Mouse (Mus musculus): ENCODE results near the gene Lhb. TPM values are rescaled to one million over a fixed set of nuclear protein-coding genes. Genes with fewer than 3 reads are reported as not detected.
"Not testable (repeated sequence)": the region's sequence is repeated elsewhere in the genome, so short reads cannot be mapped to it uniquely, and the experiment has no call there.

Lhb gene
- polyA plus RNA-seq, 1 experiment from 2014 or later = not detected

GRCm38 (mm10) chr7:45455932-45456696, 35.5 kb downstream of the Lhb start:
- H3K27me3 ChIP-seq (replicated peaks; ENCODE audit: control insufficient read depth, insufficient read depth, low read length) = no peaks in the 10 kb centered on the region
- WGBS = 76% methylated on average over 13 of the region's 13 CpGs
- no peak overlapping the region for H3K4me2 ChIP-seq (replicated peaks; ENCODE audit: low read depth)
- peak overlapping the region; percentile 94; the same call in 1 of the 2 replicates for H3K27ac ChIP-seq (ENCODE audit: low read depth, low read length)
- no peak for TF ChIP-seq CTCF (IDR thresholded peaks at IDR 0.05; ENCODE audit: low read depth)
- H3K4me1 ChIP-seq (replicated peaks; ENCODE audit: control insufficient read depth, insufficient read depth, low read length) = 0 out of 2 replicates have a peak, but pooled peaks cover 6% of the 10 kb centered on the region
- H3K4me3 ChIP-seq (ENCODE audit: low read depth, low read length) = no peak overlapping the region
- peaks cover 50% of the 10 kb centered on the region for H3K36me3 ChIP-seq (ENCODE audit: control insufficient read depth, insufficient read depth)
- ATAC-seq = no peak
- no peaks in the 10 kb centered on the region for H3K9me3 ChIP-seq (ENCODE audit: control insufficient read depth)
- H3K9ac ChIP-seq (ENCODE audit: low read depth, low read length) = no peak overlapping the region; the same call in 1 of the 2 replicates

- no peak for ATAC-seq
- Histone ChIP-seq H3K9me3 (ENCODE audit: control insufficient read depth) (no peaks in the 10 kb centered on the region), H3K27ac (ENCODE audit: low read depth, low read length) (peak overlapping the region; percentile 94), H3K27me3 (replicated peaks; ENCODE audit: control insufficient read depth, insufficient read depth, low read length) (no peaks in the 10 kb centered on the region), H3K4me2 (replicated peaks; ENCODE audit: low read depth) (peak overlapping the region; percentile 73), H3K36me3 (ENCODE audit: control insufficient read depth, insufficient read depth) (peaks cover 47% of the 10 kb centered on the region), H3K4me3 (ENCODE audit: low read depth, low read length) (0 out of 2 replicates have a peak overlapping the region, but pooled peaks have one; percentile 74), H3K4me1 (replicated peaks; ENCODE audit: control insufficient read depth, insufficient read depth, low read length) (0 out of 2 replicates have a peak, but pooled peaks cover 7% of the 10 kb centered on the region), H3K9ac (ENCODE audit: low read depth, low read length) (peak overlapping the region; percentile 57)
- no peak for TF ChIP-seq CTCF (IDR thresholded peaks at IDR 0.05; ENCODE audit: low read depth)
- WGBS = 36% methylated on average over 9 of the region's 9 CpGs
Measured at GRCm38 (mm10) chr7:45456721-45457203, 36.1 kb downstream of the Lhb start.

DNA sequence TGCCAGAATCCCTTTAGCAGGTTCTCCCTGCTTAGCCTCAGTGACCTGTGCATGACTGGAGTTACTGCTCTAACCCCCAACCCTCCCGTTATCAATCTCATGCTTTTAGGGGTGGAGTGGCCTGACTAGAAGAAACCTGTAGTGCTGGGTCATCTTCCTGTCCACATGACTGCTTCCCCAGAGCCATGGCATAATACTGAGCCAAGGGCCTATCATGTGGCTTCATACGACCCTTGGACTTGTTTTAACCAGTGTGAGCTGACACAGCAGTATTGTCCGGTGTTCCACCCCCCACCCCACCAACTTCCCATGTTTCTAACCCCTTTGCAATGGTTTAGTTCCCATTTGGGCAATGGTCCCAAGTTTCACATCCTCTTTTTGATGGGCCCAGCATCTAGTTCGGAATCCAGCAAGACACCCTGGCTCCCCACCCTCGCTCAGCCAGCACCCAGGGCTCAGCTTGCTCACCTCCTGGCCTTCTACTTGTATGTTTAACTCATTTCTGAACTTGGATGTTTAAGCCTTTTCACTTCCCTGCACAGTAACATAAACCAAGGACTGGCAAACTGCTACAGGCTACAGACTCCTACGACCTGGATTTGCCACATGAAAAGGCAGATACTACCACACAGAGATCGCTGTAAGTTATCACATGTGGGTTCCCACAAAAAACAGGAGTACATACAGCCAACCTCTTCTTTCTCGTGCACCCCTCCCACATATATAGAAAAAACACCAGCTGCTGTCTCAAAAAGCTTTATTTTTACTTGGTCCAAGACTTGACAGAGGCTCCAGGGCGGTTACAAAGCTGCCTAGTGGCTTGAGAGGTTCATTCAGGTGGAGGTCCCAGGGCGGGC, 36.8 kb downstream of the Lhb start:
- no peaks in the 10 kb centered on the region for H3K9me3 ChIP-seq (ENCODE audit: control insufficient read depth)
- ATAC-seq = peak; percentile 29
- H3K9ac ChIP-seq (ENCODE audit: low read depth, low read length) = peak overlapping the region; percentile 57
- peak overlapping the region; percentile 94 for H3K27ac ChIP-seq (ENCODE audit: low read depth, low read length)
- H3K4me1 ChIP-seq (replicated peaks; ENCODE audit: control insufficient read depth, insufficient read depth, low read length) = 0 out of 2 replicates have a peak, but pooled peaks cover 9% of the 10 kb centered on the region
- peaks cover 41% of the 10 kb centered on the region for H3K36me3 ChIP-seq (ENCODE audit: control insufficient read depth, insufficient read depth)
- H3K27me3 ChIP-seq (replicated peaks; ENCODE audit: control insufficient read depth, insufficient read depth, low read length) = no peaks in the 10 kb centered on the region
- 32% methylated on average over 9 of the region's 10 CpGs for WGBS
- H3K4me2 ChIP-seq (replicated peaks; ENCODE audit: low read depth) = peak overlapping the region; percentile 73
- H3K4me3 ChIP-seq (ENCODE audit: low read depth, low read length) = peak overlapping the region; percentile 74
- TF ChIP-seq CTCF (IDR thresholded peaks at IDR 0.05; ENCODE audit: low read depth) = no peak

GRCm38 (mm10) chr7:45458748-45459563, 38.3 kb downstream of the Lhb start:
- H3K4me2 ChIP-seq (replicated peaks; ENCODE audit: low read depth) = peak overlapping the region; percentile 73
- no peaks in the 10 kb centered on the region for H3K27me3 ChIP-seq (replicated peaks; ENCODE audit: control insufficient read depth, insufficient read depth, low read length)
- peak overlapping the region; percentile 74 for H3K4me3 ChIP-seq (ENCODE audit: low read depth, low read length)
- H3K9me3 ChIP-seq (ENCODE audit: control insufficient read depth) = no peaks in the 10 kb centered on the region
- H3K4me1 ChIP-seq (replicated peaks; ENCODE audit: control insufficient read depth, insufficient read depth, low read length) = 0 out of 2 replicates have a peak, but pooled peaks cover 9% of the 10 kb centered on the region
- peak overlapping the region; percentile 94 for H3K27ac ChIP-seq (ENCODE audit: low read depth, low read length)
- no peak for TF ChIP-seq CTCF (IDR thresholded peaks at IDR 0.05; ENCODE audit: low read depth)
- ATAC-seq = peak; percentile 32
- WGBS = under 1% methylated on average over 41 of the region's 43 CpGs
- H3K36me3 ChIP-seq (ENCODE audit: control insufficient read depth, insufficient read depth) = peaks cover 53% of the 10 kb centered on the region
- H3K9ac ChIP-seq (ENCODE audit: low read depth, low read length) = peak overlapping the region; percentile 57

- peak within 1 kb of the TSS; percentile 74 for H3K4me3 ChIP-seq (ENCODE audit: low read depth, low read length)
- peak within 1 kb of the TSS; percentile 73 for H3K4me2 ChIP-seq (replicated peaks; ENCODE audit: low read depth)
- H3K27ac ChIP-seq (ENCODE audit: low read depth, low read length) = peak within 1 kb of the TSS; percentile 94
- ATAC-seq = peak; percentile 84
- peaks cover 48% of the 10 kb centered on the region for H3K36me3 ChIP-seq (ENCODE audit: control insufficient read depth, insufficient read depth)
- H3K4me1 ChIP-seq (replicated peaks; ENCODE audit: control insufficient read depth, insufficient read depth, low read length); H3K27me3 ChIP-seq (replicated peaks; ENCODE audit: control insufficient read depth, insufficient read depth, low read length); H3K9me3 ChIP-seq (ENCODE audit: control insufficient read depth): not testable (repeated sequence)
- WGBS = 1% methylated on average over 28 of the region's 37 CpGs
- peak within 1 kb of the TSS; percentile 57 for H3K9ac ChIP-seq (ENCODE audit: low read depth, low read length)
Measured at GRCm38 (mm10) chr7:45459564-45460140, 39.0 kb downstream of the Lhb start, which contains the start of gene Ftl1. Ftl1 (minus strand) TSS chr7:45459884.
